Mouse (Mus musculus): Measurements from ENCODE around the gene Med27.

Gene Med27

DNA sequence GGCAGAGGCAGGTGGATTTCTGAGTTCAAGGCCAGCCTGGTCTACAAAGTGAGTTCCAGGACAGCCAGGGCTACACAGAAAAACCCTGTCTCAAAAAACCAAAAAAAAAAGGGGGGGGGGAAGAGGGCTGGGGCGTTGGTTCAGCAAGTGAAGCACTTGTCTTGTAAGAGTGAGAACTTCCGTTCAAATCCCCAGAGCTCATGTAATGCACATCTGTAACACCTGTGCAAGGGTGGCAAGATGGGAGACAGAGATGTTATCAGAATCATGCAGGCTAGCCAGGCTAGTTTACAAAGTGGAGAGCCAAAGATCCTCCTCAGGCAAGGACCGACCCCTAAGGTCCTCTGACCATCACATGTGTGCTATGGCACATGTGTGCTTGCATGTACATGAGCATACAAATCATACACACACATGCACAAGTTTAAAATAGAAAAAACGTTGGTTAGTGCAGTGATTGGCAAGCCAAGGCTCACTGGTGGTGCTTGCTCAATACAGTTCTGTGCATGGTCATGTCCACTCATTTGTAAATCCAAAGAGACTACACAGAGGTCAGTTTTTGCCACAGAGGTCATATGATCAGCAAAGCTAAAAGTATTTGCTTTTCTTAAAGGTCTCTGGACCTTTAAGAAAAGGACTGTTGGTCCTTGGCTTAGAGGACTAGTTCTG, 91.4 kb downstream of the Med27 start:
- DNase-seq: no peak

DNA sequence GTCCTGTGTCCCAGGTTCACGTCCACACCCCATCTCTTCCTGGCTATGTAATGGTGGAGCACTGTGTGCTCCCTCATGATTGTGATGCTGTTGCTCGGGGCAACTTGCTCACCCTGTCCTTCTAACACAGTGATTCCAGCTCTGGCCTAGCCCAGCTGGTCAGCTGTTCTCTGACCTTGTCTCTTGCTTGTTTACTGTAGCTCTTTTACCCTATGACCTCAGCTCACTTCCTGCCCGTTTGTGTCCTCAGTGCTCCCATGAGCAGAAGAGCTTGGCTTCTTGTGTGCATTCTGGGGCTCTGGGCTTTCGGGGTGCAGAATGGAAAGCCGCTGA, 91.9 kb downstream of the Med27 start:
- DNase-seq: no peak

DNA sequence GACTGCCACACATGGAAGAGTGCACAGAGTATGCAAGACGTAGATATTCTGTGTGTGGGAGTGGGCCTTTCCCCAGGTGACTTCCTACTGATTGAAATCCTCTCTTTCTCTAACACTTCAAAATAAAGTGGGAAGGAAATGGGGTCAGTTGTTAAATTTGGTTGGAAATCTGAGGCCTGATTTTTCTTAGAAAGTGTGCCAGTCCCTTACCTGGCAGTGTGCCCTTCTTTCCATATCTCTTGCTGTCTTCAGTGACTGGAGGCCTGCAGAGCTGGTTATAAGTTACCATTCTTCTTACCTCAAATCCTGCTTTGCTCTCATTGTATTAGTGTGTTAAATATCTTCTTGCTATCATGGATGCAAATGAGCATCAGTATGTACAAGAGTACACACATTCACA, 92.4 kb downstream of the Med27 start:
- no peak for DNase-seq

DNA sequence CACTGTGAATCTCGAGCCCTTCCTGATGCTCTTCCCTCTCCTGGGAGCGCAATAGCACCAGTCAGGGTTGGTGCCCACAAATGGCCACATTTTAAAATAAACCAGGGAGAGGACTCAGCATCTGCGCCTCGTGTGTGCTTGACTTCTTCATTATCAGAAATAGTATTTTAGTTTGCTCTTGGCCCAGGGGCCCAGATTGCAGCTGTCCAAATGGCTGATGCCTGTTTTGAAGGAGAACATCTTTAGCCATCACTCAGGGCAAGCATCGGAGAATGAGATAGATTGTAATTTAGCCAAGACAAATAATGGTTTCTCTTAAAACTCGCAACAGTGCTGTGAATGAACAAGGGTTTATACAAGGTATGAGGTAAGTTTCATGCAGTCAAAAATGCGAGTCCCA, 92.8 kb downstream of the Med27 start:
- no peak for DNase-seq

DNA sequence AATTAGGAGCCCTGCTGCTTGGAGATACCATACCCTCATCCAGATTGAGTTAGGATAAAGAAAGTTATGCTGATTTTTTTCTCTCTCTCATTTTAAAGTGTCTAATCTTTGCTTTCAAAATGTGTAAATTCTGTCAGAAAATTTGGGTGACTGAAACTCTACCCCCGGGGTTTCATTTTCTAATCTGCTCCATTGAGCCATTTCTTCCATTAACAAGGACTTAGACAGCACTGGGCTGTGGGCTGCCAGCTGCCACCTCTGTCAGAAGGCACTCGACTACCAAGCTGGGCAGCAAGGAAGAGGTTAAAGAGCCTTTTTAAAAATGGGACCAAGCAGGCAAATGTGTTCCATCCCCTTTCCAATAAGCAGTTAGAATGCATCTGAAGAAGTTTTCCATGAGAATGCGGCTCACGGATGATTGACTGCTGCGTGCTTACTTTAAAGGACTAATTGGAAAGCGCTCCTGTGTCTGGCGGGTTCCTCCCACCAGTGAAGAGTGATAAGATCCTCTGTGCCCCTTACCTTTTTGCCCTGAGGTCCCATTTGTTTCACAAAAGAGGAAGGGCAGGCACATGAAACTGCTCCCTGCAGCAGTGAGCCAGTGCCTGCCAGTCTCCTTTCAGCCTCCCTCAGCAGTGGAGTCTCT, 93.4 kb downstream of the Med27 start:
- DNase-seq: no peak

DNA sequence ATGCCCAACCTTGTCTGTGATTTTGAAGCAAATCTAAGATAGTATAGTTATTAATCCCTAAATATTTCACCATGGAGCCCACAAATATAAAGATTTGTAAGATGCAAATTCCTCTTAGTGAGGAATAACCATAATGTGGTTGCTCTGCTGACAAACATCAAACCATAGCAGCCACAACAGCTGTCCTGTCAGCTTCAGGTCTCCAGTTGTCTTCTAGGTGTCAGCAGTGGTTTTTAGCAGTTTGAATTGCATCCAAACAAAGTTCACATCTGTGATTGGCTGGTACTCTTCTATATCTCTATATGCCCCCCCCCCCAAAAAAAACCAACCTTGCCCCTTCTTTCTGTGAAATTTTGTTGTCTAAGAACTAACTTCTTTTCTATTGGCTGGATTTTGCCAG, 95.7 kb downstream of the Med27 start:
- no peak for DNase-seq

DNA sequence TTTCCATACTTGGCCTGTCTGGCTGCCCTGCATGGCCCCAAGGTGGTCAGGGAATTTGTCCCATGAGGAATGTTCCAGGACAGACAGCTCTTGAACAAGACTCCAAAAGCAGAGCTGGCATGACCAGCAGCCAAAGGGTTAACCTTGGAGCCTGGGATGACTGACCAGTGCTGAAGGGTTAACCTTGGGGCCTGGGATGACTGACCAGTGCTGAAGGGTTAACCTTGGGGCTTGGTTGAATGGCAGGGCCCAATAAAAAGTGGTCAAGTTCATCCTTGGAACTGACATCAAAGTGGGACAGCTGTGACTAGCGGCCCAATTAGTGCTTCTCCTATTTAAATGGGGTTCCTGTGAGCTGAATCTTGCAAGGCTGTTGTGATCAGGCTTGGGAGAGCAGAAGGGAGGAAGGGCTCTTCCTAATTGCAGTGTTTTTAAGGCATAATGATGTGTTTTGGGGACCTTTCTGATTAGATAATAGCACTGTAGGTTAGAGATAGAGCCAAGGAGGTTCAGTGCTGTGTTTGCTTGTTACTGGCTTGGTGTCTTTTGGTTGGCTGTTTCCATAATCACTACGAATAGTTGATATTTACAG, 97.1 kb downstream of the Med27 start:
- DNase-seq: no peak

DNA sequence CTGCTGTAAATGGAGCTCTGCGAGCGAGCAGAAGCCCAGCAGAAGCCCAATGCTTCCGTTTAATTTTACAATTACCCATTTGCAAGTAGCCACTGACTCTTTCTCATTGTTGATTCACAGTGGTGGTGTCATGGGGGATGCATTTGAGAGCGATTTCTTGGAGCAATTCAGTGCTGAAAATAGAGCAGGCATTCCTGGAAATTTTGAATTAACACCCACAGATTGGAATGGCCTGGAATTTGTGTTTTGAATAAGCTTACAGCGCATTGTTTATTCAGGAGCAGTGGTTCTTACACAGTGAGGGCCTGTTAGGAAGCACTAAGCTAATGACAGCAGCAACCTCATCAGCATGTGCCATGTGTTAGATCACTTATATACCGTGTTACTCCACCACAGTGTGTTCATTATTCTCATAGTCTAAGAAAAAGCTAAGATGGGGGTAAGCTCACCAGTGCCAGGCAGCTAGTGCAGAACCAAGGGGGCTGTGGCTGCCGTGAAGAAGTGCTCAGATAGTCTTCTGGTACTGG, 101.9 kb downstream of the Med27 start:
- DNase-seq: no peak

DNA sequence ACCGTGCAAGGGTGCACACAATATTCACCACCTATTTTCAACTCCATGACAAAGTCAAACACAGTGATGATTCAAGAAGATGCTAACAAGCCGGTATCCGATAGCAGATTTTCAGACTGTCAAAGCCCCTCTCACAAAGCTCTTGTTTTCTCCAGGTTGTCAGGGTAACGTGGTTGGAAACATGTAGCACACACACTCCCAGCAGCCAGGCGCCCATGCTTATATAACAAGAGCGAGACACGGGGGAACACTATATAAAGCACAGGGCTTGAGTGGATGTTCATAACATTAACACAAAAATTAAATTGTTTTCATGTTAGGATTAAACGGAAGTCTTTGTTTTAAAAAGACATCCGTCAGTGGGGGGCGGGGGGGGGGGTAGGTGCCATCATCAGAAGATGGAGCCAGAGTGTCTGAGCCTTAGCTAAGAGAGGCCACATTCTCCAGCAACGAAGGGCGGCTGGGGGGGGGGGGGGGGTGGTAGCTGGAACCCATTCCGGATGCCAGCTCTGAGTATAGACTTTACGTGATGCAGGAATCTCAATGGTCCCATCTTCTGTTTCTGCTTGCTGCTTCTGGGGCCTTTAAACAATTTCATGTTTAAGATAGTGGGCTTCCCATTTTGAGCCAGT, 104.9 kb downstream of the Med27 start:
- no peak for DNase-seq

DNA sequence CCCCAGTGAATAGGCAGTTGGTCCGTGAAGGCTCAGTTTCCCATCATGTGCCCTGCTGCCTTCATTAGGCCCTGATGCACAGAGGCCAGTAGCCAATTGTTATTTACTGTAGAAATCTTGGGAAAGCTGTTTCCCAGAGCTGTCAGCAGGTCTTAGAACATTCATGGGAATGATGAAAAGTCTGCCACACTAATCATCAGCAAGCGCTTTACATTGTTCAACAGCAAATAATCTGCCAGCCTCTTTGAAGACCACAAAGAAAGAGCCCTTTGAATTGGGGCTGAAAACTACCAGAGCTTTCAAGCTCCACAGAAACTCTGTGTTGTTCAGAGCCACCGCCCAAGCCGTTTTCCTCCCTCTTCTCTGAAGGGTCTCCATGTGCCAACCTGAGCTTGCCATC, 106.8 kb downstream of the Med27 start:
- no peak for DNase-seq

DNA sequence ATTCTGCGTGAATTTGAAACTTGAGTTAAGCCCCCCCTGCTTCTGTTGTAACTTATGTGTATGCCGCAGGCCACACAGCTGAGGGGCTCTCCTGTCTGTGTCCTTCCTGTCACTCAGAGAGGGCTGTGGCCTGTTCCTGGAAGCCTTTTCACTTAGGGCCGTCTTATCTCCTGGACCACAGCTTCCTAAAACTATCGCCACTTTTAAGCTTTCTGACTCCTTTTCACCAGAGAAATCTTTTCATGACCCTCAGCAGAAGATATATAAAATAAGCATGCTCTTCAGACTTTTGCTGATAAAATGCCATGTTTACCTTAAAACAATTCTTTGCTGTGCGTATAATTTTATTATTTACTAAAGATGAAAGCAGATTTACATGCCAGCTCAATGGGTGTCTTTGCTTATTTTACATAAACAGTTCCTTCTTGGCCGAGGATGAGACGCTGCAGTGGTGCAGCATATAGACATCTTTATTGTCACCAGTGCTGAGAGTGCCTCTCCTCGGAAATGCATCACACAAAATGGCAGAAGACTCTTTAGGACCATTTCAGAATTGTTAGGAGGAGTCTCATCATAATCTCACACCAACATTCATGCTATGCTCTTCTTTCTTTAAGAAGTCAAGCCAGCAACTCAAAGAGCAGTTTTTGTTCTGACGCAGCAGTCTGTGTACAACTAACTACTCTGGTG, 110.2 kb downstream of the Med27 start:
- no peak for DNase-seq

DNA sequence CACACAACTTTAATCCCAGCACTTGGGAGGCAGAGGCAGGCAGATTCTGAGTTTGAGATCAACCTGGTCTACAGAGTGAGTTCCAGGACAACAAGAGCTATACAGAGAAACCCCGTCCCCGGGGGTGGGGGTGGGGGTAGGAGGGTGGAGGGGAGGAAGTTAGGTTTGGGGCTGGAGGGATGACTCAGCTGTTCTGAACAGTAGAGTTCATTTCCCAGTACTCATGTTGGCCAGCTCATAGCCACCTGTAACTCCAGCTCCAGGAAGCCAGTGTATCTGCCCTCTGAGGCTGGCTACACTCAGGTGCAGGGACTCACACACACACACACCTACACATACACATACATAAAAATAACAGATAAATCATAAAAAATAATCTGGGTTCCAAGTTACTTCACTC, 111.1 kb downstream of the Med27 start:
- no peak for DNase-seq

DNA sequence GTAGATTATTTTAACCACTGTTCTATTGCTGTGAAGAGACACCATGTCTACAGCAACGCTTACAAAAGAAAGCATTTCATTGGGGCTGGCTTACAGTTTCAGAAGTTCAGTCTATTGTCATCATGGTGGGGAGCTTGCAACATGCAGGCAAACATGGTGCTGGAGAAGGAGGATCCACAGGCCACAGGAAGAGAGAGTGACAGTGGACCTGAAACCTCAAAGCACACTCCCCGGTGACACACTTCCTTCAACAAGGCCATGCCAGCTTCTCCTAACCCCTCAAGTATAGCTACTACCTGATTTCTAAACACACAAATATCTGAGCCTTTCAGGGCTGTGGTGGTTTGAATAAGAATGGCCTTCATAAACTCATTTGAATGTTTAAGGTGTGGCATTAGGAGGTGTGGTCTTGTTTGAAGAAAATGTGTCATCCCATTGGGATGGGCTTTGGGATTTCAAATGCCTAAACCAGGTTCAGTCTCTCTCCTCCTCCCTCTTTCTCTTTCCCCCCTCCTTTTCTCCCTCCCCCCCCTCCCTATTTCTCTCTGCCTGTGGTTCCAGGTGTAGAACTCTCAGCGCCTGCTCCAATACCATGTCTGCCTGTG, 111.8 kb downstream of the Med27 start:
- no peak for DNase-seq

DNA sequence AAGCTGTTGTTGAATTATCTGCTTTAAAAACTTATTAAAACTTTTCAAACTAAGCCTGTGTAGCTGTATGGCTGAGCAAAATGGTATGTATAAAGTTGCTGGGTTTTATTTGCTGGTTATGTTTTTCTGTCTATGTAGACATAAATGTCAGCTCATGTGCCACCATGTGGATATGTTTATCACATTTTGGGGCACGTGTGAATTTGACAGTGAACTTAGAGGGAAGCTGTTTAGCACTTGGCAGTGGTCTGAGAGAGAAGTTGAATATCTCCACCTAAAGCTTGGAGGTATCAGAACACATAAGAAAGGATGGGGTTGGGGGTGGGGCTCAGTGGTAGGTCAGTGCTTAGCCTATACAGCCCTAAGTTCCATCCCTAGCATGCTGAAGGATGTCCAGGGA, 113.0 kb downstream of the Med27 start:
- DNase-seq: no peak

DNA sequence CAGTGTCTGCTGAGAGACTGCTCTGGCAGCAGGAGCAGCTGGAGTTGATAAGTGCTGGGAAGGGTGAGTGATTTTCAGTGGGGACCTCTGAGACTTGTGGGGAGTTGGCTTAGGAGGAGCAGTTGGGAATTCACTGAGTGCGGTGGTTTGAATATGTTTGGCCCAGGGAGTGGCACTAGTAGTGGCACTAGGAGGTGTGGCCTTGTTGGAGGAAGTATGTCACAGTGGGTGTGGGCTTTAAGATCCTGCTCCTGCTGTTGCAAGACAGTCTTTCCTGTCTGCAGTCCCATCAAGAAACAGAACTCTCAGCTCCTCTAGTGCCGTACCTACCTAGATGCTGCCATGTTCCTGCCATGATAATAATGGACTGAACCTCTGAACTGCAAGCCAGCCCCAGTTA, 115.2 kb downstream of the Med27 start:
- DNase-seq: no peak

DNA sequence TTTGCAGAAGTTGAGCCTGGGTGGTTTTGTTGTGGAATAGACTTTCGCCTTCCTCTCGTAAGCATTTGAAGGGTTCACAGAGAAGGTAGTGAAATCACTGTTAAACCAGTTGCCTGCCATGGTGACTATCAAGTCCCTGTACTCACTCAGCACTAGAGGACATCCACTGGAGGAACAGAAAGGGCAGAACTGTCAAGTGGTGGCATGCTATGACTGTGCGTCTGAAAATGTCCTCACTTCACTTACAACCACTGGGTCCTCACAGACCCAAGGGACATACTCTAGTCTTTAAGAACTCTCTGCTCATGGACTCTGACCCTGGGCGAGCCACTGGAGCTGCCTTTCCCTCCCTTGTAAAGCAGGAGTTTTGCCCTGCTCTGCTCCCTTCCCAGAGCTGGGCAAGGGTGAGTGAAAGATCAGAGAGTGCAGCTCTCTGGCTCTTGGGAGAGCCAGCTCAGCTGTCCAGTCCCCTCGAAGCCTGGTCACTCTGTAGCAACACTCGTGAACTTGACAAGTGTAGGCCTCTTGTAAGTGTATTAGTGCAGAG, 116.5 kb downstream of the Med27 start:
- no peak for DNase-seq

DNA sequence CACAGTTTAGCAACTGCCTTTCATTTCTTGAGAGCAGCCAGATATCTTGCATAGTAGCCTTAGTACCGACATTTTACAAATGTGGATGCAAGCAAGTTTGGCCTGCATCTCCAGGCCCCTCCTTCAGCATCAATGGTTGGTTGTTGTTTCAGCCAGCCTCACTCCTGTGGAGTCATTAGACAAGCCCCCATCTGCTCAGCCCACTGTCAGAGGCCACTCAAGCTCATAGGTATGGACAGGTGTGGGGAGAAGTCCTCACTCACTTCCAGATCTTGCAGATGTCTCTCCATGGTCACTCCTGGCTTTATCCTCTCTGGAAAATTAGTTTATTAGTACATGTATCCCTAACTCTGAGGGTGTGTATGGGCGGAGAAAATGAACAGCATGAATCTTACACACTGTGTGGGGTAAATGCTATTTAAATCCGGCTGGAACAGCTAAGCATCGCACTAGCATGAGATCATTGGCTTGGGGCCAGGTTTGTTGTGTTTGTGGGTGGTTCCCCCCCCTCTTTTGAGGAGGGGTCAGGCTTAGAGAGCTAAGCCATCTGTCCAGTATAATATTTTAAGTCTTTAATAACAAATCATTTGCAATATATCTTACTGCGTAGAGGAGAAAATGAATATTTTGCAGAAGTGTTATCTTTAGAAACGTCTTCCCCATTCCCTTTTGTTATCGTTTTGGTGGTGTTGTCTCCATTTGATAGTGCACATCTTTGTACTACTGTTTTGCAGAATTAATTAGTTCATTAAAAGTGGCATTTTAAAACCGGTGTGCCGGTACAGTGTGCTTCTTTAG, 118.4 kb downstream of the Med27 start:
- DNase-seq: peak; percentile 65

DNA sequence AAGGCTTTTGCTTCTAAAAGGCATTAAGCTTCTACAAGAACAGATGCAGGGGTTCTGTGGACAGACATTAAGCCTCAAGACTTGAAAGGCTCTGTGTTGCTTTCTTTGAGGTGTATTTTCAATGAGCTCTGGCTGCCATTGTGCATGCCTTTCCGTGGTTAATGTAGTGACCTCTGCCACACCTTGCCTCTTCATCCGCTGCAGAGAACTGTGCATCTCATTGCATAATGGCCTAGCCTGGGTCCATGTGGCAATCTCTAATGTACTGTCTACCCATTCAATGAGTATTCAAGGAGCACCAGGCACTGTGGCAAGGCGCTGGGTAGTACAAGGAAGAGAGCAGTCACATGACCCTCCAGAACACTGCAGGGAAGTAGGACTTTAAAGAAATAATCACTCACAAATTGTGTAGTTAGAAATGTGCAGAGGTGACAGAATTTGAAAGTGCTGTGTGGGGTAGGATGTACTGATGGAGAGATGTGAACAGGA, 119.1 kb downstream of the Med27 start:
- DNase-seq: no peak

DNA sequence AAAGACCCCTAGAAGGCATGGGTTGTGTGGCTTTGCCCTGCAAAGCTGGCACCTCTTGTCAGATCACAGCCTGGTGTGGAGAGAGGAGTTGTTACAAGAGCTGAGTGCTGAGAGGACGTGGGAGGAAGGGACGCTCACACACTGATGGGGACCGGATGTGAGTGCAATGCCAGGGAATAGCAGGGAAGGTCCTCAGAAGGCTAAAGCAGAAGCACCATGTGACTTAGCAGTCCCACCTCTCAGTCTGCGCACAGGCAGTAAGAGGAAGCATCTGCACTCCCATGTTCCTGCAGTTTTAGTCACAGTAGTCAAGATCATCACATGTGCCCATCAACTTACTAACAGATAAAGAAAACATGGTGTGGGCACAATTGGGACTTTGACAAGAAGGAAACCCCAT, 119.8 kb downstream of the Med27 start:
- no peak for DNase-seq

DNA sequence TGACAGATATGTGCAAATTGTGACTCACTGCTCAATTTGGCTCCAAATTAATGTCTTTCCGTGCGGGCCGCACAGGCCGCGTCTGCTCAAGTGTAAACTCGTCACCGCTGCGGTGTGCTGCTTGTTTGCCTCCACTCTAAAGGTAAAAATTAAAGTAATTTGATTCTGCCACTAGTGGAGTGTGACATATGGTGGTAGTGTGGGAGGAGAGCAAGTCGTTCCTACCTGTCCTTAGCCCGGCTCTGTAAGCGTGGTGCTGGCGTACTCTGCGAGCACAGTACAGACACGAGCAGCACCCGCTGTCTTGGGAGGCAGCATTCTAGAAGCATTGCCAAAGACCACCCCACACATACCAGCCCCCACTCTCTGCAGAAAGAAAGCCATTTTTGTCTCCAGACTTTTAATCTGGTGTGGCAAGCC, 121.9 kb downstream of the Med27 start:
- peak; percentile 38 for DNase-seq

DNA sequence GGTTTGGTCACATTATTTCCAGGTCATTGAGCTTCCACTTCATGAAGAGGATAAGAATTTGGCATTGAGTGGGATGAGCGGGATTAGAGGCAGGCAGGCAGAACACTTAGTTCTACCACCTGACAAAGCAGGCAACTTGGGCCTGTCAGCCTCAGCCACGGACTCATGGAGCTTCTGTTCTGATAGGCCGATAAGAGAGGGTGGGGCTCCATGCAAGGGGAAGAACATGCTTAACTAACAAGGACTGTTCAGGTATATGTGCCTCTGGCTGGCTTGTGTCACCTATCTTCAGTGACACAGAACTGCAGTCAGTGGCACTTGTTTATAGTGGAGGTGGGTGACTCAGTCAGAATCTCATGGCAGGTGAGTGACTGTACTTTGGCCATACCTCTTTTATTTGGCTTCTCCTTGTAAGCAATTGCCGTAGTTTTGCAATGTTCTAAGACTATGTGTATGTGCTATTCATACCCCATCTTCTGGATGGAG, 126.4 kb downstream of the Med27 start:
- DNase-seq: no peak

All from right cerebral cortex, postnatal 4 days (tissue).